9 mouse cellular contexts compared by ENCODE assay signal in genomic region chr3:40853123-40853738, GRCm38 (mm10). TPM values are rescaled to one million over a fixed set of nuclear protein-coding genes. Genes with fewer than 3 reads are reported as not detected.
"Had no signal": no experiment of that assay in that cellular context is flagged by ENCODE, and none has a peak within 500 bp of the region (broad histone marks: within the 10 kb centered on the region; RNA-seq: fewer than 3 reads in every experiment).

No protein-coding gene starts in this region.

RNA-seq across cellular contexts. Expression of gene 1700034I23Rik, which starts 49.1 kb away (rescaled TPM):
- total RNA-seq: granulocyte monocyte progenitor cell, adult 5-6 weeks; heart, postnatal 14 days; heart, postnatal 36 days; hematopoietic stem cell, adult 5-6 weeks; liver, adult 2 months had no signal
- polyA plus RNA-seq: kidney, adult 2 months; kidney, postnatal 0 days; large intestine, adult 2 months; liver, adult 2 months; liver, embryonic 12.5 days had no signal
